Mouse (Mus musculus) NIH3T3 (cell line): ENCODE data around the gene Kantr.

Experiments used
- DNase-seq: peaks from one replicate; pipeline ENCODE4 v3.0.0-alpha.2; 2012; ENCODE audit warnings: low read depth

The Kantr gene

DNA sequence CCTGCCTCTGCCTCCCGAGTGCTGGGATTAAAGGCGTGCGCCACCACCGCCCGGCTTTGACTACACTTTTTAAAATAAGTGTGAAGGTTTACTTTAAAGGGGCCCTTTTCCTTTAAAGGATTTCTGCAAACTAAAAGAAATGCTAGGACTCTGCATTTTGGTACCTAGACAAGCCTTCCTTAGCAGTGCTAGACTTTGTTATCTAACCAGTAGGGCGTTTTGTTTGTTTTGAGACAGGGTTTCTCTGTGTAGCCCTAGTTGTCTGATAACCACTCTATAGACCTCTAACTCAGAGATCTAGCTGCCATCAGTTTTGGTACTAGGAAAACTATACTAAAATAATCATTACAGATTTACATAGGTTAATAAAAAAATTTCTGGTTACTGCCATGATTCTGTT, 47.9 kb downstream of the Kantr start:
- no peak for DNase-seq

GRCm38 (mm10) chrX:152271189-152271588, 56.1 kb downstream of the Kantr start:
- DNase-seq: no peak
